Mouse (Mus musculus): ENCODE data around the gene Bmpr1a.

- TF ChIP-seq HCFC1 (IDR thresholded peaks at IDR 0.05; ENCODE audit: borderline replicate concordance, insufficient read depth, low read length): no peak
- no peak for TF ChIP-seq ZNF384 (IDR thresholded peaks at IDR 0.05; ENCODE audit: low read depth, low read length)
- TF ChIP-seq ZC3H11A (IDR thresholded peaks at IDR 0.05; ENCODE audit: borderline replicate concordance, low read depth, low read length): no peak
- TF ChIP-seq CHD2 (IDR thresholded peaks at IDR 0.05; ENCODE audit: low read depth, low read length): no peak
- no peak for TF ChIP-seq MAFK (IDR thresholded peaks at IDR 0.05; ENCODE audit: insufficient read depth, low read depth, low read length)
Measured at GRCm38 (mm10) chr14:34374577-34374976, 128.6 kb downstream of the Bmpr1a start, which contains the start of gene Sncg.

All from ES-E14 (cell line).